Mouse (Mus musculus) right cerebral cortex, postnatal 4 days (tissue): Measurements from ENCODE around the gene Acpp.

Experiments used
- DNase-seq: peaks from one replicate; pipeline ENCODE4 v3.0.0-alpha.2; 2022

Acpp gene

DNA sequence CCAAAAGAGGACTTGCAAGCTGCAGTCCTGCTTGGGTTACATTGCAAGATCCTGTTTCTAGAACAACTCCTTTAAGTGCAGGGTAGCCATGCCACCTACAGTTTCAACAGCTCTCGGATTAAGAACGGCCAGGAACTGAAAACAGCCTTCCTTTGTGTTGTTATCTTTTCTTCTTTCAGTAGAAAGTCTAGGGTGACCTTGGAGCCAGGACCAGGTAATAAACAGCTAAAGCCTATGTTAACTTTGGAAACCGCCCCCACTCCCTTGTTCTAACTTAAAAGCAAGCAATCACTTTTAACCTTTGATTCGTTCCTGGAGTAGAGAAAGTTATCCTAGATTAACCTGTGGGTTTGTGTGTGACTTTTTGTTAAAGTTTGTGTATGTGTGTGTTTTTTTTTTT is 33.2 kb downstream of the Acpp start:
- no peak for DNase-seq

DNA sequence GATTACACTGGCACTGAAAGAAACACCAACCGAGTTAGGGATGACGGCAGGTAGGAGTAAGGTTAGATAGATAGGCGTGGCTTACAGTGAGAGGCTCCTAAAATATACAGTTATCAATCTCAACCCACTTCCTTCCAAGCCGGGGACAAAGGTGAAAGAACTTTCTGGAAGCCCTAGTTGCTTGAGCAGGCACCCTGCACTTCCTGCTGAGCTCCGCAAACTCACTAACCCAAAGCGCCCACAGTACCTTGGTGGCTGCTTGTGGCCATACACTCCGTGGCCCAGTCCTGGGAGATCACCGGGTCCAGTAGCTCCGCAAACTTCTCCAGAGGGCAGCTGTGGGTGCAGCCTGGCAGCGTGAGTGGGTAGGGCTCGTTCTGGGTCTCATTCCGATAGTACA is 37.0 kb downstream of the Acpp start:
- no peak for DNase-seq

DNA sequence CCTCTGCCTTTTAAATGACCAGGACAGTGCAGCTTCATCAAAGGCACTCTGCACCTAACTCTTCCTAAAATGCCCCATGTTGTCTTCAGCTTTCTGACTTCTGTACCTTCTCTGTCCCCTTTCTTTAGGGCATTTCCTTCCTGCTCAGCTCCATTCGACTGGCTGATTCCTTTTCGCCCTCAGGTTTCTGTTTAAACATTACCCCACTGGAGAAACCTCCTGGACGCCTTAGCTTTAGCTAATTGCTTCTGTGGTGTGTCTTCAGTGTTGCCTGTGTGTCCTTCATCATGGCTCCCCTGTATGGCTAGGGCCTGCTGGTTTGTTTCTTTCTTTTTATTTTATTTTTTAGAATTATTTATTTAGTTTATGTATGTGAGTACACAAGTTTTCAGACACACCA is 40.5 kb downstream of the Acpp start:
- no peak for DNase-seq

DNA sequence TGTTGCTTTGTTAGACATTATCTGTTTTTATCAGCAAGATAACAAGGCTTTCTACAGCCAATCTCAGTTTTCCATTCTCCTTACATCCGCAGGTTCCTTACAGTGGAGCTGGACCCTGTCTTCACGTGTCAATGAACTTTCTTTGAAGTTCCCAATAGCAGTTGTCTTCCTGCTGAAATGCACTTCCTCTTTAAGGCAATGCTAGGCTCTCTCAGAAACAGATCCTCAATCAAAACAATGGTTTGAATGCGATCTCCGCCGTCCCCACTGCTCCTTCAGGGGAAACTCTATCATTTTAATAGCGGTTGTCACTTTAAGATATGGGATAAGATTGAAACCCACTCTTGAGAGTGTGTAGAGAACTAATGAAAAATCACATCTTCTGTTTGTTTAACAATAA is 52.6 kb downstream of the Acpp start:
- no peak for DNase-seq

DNA sequence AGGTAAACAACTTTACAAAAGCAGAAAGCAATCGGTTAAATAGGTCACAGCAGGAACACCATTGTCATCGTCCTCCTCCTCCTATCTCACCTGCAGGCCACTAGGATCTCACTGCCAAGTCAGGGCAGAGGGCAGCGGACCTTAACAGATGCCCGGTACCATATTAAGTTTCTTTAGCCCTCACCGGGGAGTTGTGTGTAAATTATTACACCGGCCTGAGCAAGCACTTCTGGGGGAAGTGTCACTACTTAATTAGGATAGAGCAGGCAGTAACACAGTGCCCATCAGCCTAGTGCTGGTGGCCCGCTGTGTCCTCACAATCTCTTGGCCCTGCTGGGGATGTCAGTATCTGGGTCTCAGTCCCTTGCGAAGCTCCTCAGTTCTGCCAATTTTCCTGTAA is 55.0 kb downstream of the Acpp start:
- no peak for DNase-seq

DNA sequence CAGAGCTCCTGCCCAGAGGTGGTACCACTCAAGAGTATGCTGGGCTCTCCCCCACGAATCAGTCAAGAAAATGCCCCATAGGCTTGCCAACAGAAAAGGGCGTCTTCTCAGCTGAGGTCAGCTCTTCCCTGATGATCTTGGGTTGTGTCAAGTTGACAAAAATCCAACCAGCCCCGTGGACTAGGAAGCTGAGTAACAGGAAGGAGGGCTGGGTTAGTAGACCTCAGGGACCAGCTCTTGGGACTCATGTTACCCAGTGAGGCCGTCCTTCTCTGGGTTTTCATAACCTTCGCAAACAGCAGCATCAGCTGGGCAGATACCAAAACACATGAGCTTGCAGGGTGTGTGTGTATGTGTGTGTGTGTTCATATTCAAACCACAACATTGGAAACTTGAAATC is 55.8 kb downstream of the Acpp start:
- no peak for DNase-seq

DNA sequence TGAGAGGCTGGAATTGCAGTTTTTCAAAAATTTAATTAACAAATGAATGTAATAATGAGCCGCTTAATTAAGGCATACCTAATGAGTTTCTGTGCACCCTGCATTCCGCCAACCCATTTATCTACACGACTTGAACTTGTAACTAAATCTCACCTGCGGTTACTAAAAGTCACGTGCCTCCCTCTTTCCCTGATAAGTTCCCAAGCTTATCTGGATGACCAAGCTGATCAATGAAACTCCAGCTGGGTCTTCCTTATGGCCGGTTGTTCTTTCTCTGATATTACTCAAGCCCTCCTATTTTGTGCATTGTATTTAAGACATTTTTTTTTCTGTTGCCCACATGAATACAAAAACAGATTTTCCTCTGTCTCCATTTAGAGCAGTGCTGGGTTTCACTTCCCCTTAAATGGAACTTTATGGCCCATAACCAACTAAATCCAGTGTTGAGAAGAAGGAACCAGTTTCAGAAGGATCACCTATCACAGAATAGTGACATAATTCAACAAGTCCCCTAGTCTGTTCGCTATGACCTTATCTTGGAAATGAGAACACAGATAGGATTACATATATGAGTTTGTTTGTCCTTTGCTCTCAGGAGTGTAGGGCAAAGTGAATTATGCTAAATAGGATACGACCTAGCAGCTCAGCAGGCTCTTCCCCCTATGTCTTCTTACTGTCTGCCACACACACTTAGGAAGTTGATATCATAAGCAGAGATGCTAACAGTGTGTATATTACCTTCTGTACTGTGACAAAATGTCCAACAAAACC is 56.6 kb downstream of the Acpp start:
- DNase-seq = no peak

DNA sequence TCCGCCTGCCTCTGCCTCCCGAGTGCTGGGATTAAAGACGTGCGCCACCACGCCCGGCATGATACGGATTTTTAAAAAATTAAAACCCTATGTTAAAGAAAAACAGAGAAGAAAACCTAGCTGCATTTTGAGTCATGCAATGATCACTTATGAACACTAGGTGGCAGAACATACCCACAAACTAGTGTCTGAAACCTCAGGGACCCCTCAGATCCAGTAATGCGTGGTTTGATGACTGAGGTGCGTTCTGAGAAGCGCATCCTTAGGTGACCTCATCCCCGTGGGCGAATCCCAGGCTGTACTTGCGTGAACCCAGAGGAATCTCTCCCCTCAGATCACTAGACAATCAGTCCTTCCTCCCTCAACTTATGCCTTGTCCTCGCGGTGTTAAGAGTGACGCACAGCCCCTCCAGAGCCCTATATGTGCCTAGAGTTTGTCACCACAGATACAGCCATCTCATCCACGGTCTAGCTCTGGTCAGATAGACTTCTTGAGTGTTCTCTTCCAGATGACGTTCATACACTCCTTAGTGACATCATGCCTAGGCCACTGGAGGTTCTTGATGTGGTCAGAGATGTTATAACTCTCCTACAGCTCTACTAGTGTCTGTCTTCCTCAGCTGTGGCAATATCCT is 59.9 kb downstream of the Acpp start:
- peak; percentile 28 for DNase-seq

DNA sequence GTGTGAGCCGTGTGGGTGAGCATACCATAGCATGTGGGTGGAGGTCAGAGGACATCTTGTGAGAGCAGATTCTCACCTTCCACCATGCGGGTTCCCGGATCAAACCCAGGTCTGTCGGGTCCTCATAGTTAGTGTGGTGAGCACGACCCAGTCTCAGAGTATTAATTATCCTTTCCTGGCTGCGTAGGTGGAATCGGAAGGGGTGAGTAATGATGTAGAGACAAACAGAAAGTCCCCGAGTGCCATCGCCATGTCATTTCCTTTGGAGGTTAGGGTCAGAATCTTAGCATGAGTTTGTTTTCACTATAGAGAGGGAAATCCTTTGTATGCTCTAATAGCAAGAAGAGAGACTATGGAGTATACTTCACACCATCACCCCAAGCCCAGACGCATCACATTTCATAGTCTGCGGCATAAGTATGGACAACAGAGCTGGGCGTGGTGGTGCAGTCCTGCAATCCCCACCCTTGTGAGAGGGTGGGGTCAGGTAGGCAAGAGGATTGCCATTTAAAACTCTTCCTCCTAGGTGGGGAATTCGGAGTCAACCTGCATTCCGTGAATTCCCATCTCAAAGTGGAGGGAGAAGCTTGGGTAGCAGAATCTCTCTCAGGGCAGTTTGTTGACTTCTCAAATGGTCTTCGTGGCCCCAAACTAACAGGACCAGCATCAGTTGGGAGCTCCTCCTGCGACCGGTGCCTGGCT is 62.3 kb downstream of the Acpp start:
- DNase-seq = no peak

DNA sequence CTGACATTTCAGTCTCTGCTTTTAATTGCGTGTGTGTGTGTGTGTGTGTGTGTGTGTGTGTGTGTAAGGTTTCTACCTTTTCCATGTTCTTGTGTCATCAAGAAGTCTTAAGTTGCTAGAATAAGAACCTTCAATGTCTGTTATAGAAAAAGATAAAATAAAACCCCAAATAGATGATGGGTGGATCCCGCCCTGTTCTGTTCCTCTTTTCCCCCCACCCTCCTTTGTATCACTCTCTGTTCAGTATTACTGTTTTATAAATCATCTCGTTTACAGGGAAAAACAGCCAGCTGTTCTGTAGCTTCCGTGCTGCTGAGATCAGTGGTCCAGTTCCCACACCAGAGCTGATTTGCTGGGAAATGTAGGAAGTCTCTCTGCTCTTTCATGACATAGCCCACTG is 65.5 kb downstream of the Acpp start:
- no peak for DNase-seq

DNA sequence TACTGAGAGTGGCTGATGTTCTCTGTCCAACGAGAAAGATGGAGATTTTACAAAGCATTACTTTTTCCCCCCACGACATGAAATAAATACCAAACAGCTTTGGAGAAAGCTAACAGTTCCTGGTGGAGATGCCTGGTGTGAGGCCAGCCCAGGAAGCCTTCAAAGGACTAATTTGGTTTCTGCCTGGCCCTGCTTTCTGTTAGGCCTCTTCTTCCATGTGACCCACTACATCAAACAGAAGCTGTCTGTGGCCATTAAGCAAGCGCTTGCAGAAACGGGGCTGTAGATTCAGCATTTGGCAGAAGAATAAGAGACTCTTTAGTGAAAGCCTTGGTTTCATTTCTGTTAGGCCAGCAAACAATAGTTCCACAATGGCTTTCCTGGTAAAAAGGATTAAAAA is 65.9 kb downstream of the Acpp start:
- no peak for DNase-seq

DNA sequence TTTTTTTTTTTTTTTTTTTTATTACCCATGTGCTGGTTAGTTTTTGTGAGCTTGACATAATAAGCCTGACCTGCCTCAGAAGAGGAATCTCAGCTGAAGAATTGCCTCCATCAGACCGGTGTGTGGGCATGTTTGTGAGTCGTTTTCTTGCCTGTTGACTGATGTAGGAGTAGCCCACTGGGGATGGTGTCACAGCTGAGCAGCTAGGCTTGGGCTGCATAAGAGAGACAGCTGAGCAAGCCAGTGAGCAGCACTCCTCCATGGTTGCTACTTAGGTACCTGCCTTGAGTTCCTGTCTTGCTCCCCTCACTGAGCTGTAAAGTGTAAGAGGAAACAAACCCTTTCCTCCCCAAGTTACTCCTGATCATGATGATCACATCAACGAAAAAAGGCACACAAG is 67.6 kb downstream of the Acpp start:
- DNase-seq = no peak

DNA sequence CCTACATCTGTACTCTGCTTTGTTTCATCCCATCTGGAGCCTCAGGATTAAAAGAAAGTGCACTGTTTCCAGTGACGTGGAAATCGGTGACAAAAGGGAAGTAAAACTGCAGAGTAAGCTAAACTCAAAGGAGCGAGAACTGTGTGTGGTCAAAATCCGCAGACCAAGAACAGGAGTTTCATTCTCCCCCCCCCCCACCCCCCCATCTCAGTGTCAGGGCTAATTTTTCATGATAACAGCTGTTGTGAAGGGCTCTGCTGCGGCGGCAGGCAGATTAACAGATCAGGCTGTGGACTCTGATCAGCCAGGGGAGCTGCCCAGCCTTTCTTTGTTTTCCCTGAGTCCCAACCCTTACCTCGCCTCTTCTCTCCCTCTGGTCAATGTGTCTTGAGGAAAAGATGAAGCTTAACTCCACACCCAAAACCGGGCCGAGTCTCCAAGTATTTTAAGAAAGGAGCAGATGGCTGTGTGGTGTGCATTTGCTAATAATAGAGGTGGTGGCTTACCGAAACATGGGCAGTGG is 68.1 kb downstream of the Acpp start:
- no peak for DNase-seq

DNA sequence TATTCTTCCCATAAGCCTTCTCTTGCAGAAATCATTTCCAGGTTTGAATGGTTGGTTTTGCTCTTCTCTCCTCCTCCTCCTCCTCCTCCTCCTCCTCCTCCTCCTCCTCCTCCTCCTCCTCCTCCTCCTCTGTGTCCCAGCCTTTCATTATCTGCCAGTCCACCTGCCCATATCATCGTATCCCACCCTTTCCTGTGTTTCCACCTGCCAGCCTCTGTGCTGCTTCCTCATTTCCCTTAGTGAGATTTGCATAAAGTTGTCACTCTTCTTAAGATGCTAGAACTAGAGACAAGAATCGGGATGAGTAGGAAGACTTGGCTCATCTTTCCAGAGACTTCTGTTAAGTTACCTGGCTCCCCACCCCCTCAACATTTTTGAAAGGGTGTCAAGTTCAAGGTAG is 73.0 kb downstream of the Acpp start:
- DNase-seq = no peak

DNA sequence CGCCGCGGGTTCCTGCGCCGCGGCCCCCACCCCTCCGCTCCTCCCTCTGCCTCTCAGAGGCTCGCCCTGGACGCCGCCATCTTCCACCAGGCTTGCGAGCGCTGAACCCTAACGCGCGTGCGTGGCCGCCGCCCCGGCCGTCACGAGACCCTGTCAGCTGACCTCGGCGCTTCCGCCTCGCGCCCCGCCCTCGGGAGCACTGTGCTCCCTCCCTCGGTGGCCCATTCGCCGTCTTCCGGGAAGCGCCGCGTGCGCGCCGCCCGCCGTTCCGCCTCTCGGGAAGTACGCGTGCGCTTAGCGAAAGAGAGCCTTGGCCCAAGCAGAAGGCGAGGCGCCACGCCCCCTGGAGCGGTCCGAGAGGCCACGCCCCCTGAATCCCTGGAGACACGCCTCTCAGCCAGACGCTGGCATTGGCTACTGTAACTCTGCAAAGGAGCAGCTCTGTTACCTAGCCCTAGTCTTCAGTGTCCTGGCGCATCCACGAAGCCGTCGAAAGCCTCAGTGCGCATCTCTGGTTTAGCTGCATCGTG is 74.7 kb downstream of the Acpp start, which contains the start of gene Dnajc13:
Dnajc13 (minus strand) TSS at position 108 of the 530 bp plus-strand sequence.
- peak; percentile 97 for DNase-seq

DNA sequence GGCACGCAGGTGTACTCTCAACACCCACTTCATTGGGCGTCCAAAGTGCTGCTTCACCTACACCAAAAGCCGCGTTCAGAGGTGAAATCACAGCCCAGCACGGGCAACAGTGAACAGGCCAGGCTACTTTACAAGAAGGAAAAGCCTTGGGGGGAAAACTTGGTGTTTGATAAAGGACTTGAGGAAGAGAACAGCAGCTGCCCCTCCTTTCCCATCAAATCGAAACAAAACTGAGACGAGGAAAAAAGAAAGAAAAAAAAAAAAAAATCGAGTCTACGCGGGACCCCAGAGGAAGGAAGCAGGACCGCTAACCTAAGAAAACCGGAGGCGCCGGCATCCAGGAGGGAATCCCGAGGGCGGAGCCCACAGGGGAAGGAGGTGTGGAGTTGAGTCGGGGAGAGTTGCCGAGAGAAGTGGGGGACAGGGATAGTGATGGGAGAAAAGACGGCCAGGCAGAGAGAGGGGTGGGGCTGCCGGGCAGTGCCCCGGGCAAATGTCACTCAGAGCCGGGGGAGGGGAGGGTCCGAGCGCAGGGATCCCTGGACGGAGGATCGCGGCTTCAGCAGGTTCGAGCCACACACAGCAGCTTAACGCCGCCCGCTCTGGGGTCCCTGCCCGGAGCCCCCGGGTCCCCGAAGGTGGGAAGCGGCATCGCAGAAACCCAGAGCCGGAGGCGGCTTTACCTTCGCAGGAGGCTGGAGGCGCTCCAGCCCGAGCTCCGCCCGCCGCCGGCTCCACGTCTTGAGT is 75.4 kb downstream of the Acpp start:
- DNase-seq = no peak

DNA sequence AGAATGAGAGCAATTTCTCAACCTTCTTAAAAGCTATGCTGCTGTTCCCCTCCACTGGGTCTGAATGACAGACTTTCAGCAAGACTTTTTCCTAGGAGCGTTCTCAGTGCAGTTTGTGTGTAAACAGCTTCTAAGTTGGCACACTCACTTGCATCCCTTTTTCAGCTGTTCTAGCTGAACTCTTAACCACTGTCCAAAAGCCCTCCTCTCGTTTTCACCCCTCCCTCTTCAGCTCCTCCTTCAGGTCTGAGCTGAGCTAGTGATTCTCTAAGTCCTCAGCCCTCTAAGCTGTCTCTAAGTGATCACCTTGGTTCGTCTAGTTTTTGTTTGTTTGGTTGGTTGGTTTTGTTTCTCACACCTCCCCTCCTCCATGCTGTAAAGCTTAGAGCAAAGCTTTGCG is 77.2 kb downstream of the Acpp start:
- no peak for DNase-seq

DNA sequence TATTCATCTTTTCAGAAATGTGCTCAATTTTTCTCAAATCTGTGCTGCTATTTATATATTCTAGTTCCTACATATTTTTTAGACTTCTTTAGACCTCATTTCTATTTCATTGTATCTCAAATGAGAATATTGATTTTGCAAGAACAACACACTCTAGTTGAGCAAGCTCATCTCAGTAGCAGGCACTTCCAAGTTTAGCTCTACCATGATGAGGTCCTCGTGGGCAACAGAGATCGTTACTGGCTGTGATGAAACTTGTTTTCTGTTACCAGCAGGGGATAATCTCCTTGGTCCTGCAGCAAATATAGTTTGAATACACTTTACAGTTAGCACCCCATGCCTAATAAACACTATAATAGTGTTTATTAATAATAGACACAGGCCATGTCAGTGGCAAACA is 81.5 kb downstream of the Acpp start:
- no peak for DNase-seq

DNA sequence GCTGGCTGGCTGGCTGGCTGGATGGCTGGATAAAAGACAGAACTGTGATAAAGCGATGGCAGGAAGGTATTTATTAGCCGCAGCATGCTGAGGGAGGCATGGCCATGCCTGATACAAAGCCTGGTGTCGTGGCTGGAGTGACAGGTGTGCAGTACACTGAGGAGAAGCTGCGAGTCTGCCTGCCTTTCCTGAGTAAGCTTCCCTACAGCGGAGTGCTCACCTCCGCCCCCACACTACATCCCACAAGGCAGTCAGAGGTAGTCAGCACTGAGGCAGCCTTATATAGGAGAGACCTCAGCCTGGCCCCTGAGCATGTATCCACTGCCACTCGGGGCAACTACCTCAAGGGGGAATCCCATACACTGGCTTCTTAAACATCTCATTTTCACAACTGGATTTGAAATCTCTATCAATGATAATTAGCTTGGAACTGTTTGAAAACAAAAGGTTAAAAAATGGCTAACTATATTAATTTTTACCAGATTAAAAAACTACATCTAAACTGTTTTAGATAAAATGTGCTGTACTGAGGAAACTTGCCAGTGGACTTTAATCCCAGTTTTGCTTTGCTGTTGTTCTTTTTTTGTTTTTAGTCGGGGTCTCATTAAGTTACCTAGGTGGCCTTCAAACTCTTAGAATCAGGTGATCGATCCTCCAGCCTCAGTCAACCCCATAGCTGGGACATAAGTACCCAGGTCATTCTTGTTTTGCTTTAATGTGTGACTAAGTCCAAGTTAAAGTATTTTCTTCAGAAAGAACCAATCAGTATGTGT is 83.0 kb downstream of the Acpp start:
- DNase-seq = no peak

DNA sequence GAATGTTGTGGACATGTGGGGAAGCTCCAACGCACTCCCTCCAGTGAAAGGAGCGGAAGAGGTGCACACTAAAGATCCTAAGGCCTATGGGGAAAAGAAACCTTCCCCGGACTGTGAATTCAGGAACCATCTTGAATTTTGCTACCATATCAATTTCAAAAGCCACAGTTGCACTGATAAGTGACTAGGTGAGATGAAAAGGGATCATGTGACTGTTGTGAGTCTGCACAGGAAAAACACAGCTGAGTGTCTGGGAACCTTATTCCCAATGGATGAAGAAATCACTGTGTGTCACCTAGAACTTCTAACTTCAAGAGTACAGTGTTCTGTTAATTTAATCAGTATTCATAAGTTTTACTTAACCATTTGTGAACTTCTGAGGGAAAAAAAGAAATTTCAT is 84.9 kb downstream of the Acpp start:
- DNase-seq = no peak

DNA sequence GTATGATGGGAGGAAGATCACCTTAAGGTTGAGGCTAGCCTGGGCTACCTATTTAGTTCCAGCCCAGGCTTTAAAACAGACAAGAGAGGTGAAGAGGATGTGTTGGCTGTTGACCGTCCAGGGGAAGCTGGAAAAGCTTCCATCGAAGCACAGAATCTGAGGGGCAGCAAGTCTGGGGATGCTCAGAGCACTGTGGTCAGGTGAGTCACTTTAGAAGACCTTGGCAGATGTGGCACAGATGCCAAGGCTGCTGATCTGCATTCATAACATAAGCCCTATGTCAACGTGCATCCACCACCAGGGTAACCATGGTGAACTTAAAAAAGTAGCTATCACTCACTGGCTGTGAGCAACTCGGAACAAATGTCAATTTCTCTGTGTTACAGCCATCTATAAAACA is 85.9 kb downstream of the Acpp start:
- DNase-seq = no peak

DNA sequence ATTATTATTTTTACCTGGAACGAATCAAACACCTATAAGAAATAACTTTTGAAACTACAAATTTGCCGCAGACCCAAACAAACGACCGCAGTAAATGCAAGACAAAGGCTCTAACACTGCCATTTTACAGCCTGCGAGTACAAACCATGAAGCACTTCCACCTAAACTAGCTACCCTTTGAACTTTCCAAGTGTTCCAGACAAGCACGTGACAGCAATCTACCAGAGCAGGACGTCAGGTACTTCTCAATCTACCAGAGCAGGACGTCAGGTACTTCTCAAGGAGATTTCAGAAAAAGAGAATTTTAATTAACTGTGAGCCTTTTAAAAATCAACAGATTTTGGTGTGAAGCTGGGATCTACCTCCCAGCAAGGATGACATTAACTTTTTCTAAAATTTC is 86.4 kb downstream of the Acpp start:
- DNase-seq = no peak
